8 mouse cellular contexts compared by ENCODE assay signal in genomic region chr8:79398994-79399650, GRCm38 (mm10). TPM values are rescaled to one million over a fixed set of nuclear protein-coding genes. Genes with fewer than 3 reads are reported as not detected.
A peak's percentile ranks its signal among the peaks of the same experiment; 100 is the strongest.
DNase-seq lines count a peak whose midpoint lies in the region; ATAC-seq lines count a peak whose summit lies in the region.

Gene Smad1, minus strand, starts transcription at chr8:79399518.

- H3K36me3 ChIP-seq in hindbrain, embryonic 13.5 days = no peaks in the 10 kb centered on the region

- whole genome bisulfite sequencing in hindbrain, embryonic 13.5 days = under 1% methylated on average over 53 of the region's 80 CpGs

- H3K4me2 ChIP-seq in hindbrain, embryonic 13.5 days = peak within 1 kb of the TSS; percentile 78

- DNase-seq in MN1 (ENCODE audit: low spot score) = peak; percentile 94
- DNase-seq in cerebellum, adult 9-11 months = peak; percentile 95
- peak; percentile 91 for DNase-seq in frontal cortex, postnatal 25 days (ENCODE audit: low spot score in 2 of 2)
- DNase-seq in layer of hippocampus, postnatal 25 days (ENCODE audit: extremely low spot score in 1 of 2, low spot score in 1 of 2) = peak; percentile 92 to 97
- DNase-seq in lung, postnatal 14 days = peak; percentile 95
- peak; percentile 94 for DNase-seq in ovary, postnatal 36 days (ENCODE audit: low spot score)
- peak; percentile 88 for DNase-seq in thymus, postnatal 14 days

- no peaks in the 10 kb centered on the region for H3K9me3 ChIP-seq in hindbrain, embryonic 13.5 days

- no peaks in the 10 kb centered on the region for H3K27me3 ChIP-seq in hindbrain, embryonic 13.5 days

- H3K4me3 ChIP-seq in hindbrain, embryonic 13.5 days = peak within 1 kb of the TSS; percentile 82

- peak; percentile 93 for ATAC-seq in hindbrain, embryonic 13.5 days (ENCODE audit: low FRiP score)

- peaks cover 42% of the 10 kb centered on the region for H3K4me1 ChIP-seq in hindbrain, embryonic 13.5 days (replicated peaks)

- H3K9ac ChIP-seq in hindbrain, embryonic 13.5 days = peak within 1 kb of the TSS; percentile 99

- H3K27ac ChIP-seq in hindbrain, embryonic 13.5 days = peak within 1 kb of the TSS; percentile 99

RNA-seq across cellular contexts. Expression of gene Smad1, which starts in this region (rescaled TPM):
- polyA plus RNA-seq in hindbrain, embryonic 13.5 days (2015; fragmentation: Nextera tagmentation; extraction: Ambion mirVana) = 64.2 and 65.6 TPM in 2 replicates
- 10 to 100 TPM; 23.9 to 24.4 TPM for total RNA-seq in layer of hippocampus, postnatal 25 days (2021)

Comparison
In these comparisons a context has a peak if more than half of its experiments do, and no peak if none do; other contexts are left out.
1. Peak in every context shown above with its lines: DNase-seq, ATAC-seq, H3K4me3 ChIP-seq and H3K27ac ChIP-seq.